Mouse (Mus musculus): ENCODE data around the gene Olfm2. TPM values are rescaled to one million over a fixed set of nuclear protein-coding genes. Genes with fewer than 3 reads are reported as not detected.

Olfm2 gene
- polyA plus RNA-seq, 1 experiment = 0.93 TPM

DNA sequence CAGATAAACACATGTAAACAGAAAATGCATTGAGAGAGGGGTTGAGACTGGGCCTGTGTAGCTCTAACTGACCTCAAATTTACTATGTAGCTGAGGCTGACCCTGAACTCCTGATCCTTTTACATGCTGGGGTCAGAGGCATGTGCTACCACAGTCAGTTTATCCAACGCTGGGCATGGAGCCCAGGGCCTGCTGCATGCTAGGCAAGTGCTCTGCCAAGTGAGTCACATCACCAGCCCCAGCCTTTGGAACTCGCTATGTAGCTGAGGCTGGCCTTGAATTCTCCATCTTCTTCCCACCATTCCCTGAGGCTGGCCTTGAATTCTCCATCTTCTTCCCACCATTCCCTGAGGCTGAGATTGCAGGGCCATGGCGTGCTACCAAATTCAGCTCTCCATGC lies 35.7 kb downstream of the Olfm2 start:
- no peaks in the 10 kb centered on the region for H3K4me1 ChIP-seq (replicated peaks; ENCODE audit: control insufficient read depth, insufficient read depth, low read length)
- TF ChIP-seq POLR2A (IDR thresholded peaks at IDR 0.05; ENCODE audit: control insufficient read depth, extremely low read depth, insufficient read depth, low read length, poor library complexity) (no peak), CTCF (IDR thresholded peaks at IDR 0.05; ENCODE audit: borderline replicate concordance, control insufficient read depth, extremely low read depth, insufficient read depth, low read length, poor library complexity) (no peak)
- no peak overlapping the region for H3K27ac ChIP-seq (ENCODE audit: control insufficient read depth, insufficient read depth, low read length)

GRCm38 (mm10) chr9:20705981-20706380 lies 40.2 kb downstream of the Olfm2 start:
- no peak overlapping the region for H3K27ac ChIP-seq (ENCODE audit: control insufficient read depth, insufficient read depth, low read length)
- TF ChIP-seq CTCF (IDR thresholded peaks at IDR 0.05; ENCODE audit: borderline replicate concordance, control insufficient read depth, extremely low read depth, insufficient read depth, low read length, poor library complexity) (no peak), POLR2A (IDR thresholded peaks at IDR 0.05; ENCODE audit: control insufficient read depth, extremely low read depth, insufficient read depth, low read length, poor library complexity) (no peak)
- H3K4me3 ChIP-seq (ENCODE audit: control insufficient read depth, insufficient read depth, low read length) = no peak overlapping the region
- H3K27me3 ChIP-seq (ENCODE audit: control insufficient read depth, insufficient read depth, low read length) = no peaks in the 10 kb centered on the region
- H3K4me1 ChIP-seq (replicated peaks; ENCODE audit: control insufficient read depth, insufficient read depth, low read length) = no peaks in the 10 kb centered on the region
- DNase-seq = peak; percentile 30
- 35% methylated on average over 4 of the region's 4 CpGs for WGBS
- no peaks in the 10 kb centered on the region for H3K36me3 ChIP-seq (ENCODE audit: control insufficient read depth, insufficient read depth, low read length)

More for the DNA sequence above, 35.7 kb downstream of the Olfm2 start:
- Histone ChIP-seq H3K27me3 (ENCODE audit: control insufficient read depth, insufficient read depth, low read length) (no peaks in the 10 kb centered on the region), H3K36me3 (ENCODE audit: control insufficient read depth, insufficient read depth, low read length) (no peaks in the 10 kb centered on the region), H3K4me3 (ENCODE audit: control insufficient read depth, insufficient read depth, low read length) (no peak overlapping the region)
- no peak for DNase-seq
- WGBS = 87% methylated on average over 3 of the region's 3 CpGs

DNA sequence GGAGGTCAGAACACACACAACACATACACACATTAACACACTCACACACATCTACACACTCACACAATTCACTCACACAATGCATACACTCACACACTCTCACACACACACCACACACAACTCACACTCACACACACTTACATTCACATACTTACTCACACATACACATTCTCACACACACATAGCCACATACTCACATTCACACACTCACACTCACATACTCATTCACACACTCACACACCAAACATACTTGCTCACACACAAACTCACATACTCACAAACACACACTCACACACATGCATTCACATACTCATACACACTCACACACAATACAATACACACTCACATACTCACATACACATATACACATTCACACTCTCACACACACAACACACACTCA lies 40.7 kb downstream of the Olfm2 start:
- no peak overlapping the region for H3K27ac ChIP-seq (ENCODE audit: control insufficient read depth, insufficient read depth, low read length)
- no peaks in the 10 kb centered on the region for H3K27me3 ChIP-seq (ENCODE audit: control insufficient read depth, insufficient read depth, low read length)
- H3K4me3 ChIP-seq (ENCODE audit: control insufficient read depth, insufficient read depth, low read length) = no peak overlapping the region
- no peaks in the 10 kb centered on the region for H3K4me1 ChIP-seq (replicated peaks; ENCODE audit: control insufficient read depth, insufficient read depth, low read length)
- no peak for TF ChIP-seq CTCF (IDR thresholded peaks at IDR 0.05; ENCODE audit: borderline replicate concordance, control insufficient read depth, extremely low read depth, insufficient read depth, low read length, poor library complexity)
- no peak for TF ChIP-seq POLR2A (IDR thresholded peaks at IDR 0.05; ENCODE audit: control insufficient read depth, extremely low read depth, insufficient read depth, low read length, poor library complexity)
- H3K36me3 ChIP-seq (ENCODE audit: control insufficient read depth, insufficient read depth, low read length) = no peaks in the 10 kb centered on the region
- DNase-seq = no peak

- H3K4me1 ChIP-seq (replicated peaks; ENCODE audit: control insufficient read depth, insufficient read depth, low read length) = no peaks in the 10 kb centered on the region
- H3K27me3 ChIP-seq (ENCODE audit: control insufficient read depth, insufficient read depth, low read length) = no peaks in the 10 kb centered on the region
- no peak for TF ChIP-seq CTCF (IDR thresholded peaks at IDR 0.05; ENCODE audit: borderline replicate concordance, control insufficient read depth, extremely low read depth, insufficient read depth, low read length, poor library complexity)
- TF ChIP-seq POLR2A (IDR thresholded peaks at IDR 0.05; ENCODE audit: control insufficient read depth, extremely low read depth, insufficient read depth, low read length, poor library complexity) = no peak
- no peak overlapping the region for H3K4me3 ChIP-seq (ENCODE audit: control insufficient read depth, insufficient read depth, low read length)
- no peak for DNase-seq
- no peaks in the 10 kb centered on the region for H3K36me3 ChIP-seq (ENCODE audit: control insufficient read depth, insufficient read depth, low read length)
- 81% methylated on average over 8 of the region's 8 CpGs for WGBS
- no peak overlapping the region for H3K27ac ChIP-seq (ENCODE audit: control insufficient read depth, insufficient read depth, low read length)
These were observed 42.2 kb downstream of the Olfm2 start for GRCm38 (mm10) chr9:20703832-20704380.

DNA sequence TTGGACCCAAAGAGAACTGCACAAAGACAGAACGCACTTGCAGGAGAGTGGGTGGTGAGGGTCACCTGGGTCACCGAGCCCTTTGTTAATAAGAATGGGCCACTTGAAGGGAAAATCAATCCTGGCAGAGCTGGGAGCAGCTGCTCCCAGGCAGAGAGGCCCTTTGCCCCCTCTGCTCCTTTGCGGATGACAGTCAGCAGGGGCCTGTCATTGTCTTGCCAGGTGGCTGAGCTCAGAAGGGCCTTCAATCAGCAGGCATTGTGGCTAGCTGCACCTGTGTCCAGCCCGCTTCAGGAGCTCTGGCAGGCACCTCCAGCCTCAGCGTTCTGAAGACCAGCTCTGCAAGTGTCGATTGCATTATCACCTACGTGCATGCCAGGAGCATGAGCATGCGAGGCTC lies 48.7 kb downstream of the Olfm2 start:
- no peak for DNase-seq
- no peaks in the 10 kb centered on the region for H3K36me3 ChIP-seq (ENCODE audit: control insufficient read depth, insufficient read depth, low read length)
- no peak overlapping the region for H3K27ac ChIP-seq (ENCODE audit: control insufficient read depth, insufficient read depth, low read length)
- H3K4me1 ChIP-seq (replicated peaks; ENCODE audit: control insufficient read depth, insufficient read depth, low read length) = no peaks in the 10 kb centered on the region
- WGBS = 81% methylated on average over 8 of the region's 8 CpGs
- TF ChIP-seq POLR2A (IDR thresholded peaks at IDR 0.05; ENCODE audit: control insufficient read depth, extremely low read depth, insufficient read depth, low read length, poor library complexity) (no peak), CTCF (IDR thresholded peaks at IDR 0.05; ENCODE audit: borderline replicate concordance, control insufficient read depth, extremely low read depth, insufficient read depth, low read length, poor library complexity) (no peak)
- H3K27me3 ChIP-seq (ENCODE audit: control insufficient read depth, insufficient read depth, low read length) = peaks cover 5% of the 10 kb centered on the region; the same call in 1 of the 2 replicates
- H3K4me3 ChIP-seq (ENCODE audit: control insufficient read depth, insufficient read depth, low read length) = no peak overlapping the region

DNA sequence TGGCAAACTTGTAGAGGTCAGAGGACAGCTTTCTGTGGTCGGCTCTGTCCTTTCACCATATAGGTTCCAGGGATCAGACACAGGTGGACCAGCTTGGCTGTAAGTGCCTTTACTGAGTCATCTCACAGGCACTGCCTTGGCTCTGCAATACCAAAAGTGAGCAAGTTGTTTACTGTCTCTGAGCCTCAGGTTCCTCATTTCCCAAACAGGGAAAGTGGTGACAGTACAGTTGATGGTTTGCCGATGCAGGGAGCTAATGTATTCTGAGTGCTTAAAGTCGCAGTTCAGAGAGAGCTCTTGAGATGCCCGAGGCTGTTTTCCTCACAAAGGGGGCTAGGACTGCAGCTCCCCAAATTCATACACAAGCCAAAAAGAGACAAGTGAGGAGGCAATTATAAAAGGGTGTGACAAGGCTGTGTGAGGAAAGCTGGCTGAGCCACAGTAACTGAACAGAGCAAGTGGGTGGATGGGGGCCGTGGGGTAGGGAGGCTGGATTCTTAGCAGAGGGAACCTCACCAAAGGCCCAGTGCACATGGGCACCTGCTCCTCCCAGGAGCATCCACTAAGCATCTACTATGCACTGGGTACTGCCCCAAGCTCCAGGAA lies 49.9 kb downstream of the Olfm2 start:
- Histone ChIP-seq H3K4me1 (replicated peaks; ENCODE audit: control insufficient read depth, insufficient read depth, low read length) (no peaks in the 10 kb centered on the region), H3K27me3 (ENCODE audit: control insufficient read depth, insufficient read depth, low read length) (peaks cover 5% of the 10 kb centered on the region; the same call in 1 of the 2 replicates), H3K4me3 (ENCODE audit: control insufficient read depth, insufficient read depth, low read length) (no peak overlapping the region), H3K27ac (ENCODE audit: control insufficient read depth, insufficient read depth, low read length) (no peak overlapping the region), H3K36me3 (ENCODE audit: control insufficient read depth, insufficient read depth, low read length) (no peaks in the 10 kb centered on the region)
- 51% methylated on average over 5 of the region's 5 CpGs for WGBS
- no peak for DNase-seq
- TF ChIP-seq CTCF (IDR thresholded peaks at IDR 0.05; ENCODE audit: borderline replicate concordance, control insufficient read depth, extremely low read depth, insufficient read depth, low read length, poor library complexity) = no peak
- TF ChIP-seq POLR2A (IDR thresholded peaks at IDR 0.05; ENCODE audit: control insufficient read depth, extremely low read depth, insufficient read depth, low read length, poor library complexity) = no peak

Data from thymus, adult 2 months (tissue).